Mouse (Mus musculus) neural tube, embryonic 11.5 days (tissue): Measurements from ENCODE around the gene Adra2c. TPM values are rescaled to one million over a fixed set of nuclear protein-coding genes. Genes with fewer than 3 reads are reported as not detected.

ENCODE experiments used
- ATAC-seq: fragments of 200-750 bp; cut with Nextera tagmentation; 2 replicates; pipeline ENCODE4 v1.8.0; 2017; ENCODE audit warnings: moderate number of reproducible peaks, mild to moderate bottlenecking, moderate TSS enrichment, moderate library complexity; ENCODE audit not compliant: insufficient read depth, low FRiP score, low TSS enrichment
- DNase-seq: peaks from one replicate; pipeline ENCODE4 v3.0.0-alpha.2; 2015; ENCODE audit warnings: low spot score
- H3K27ac ChIP-seq: fragments of 300-500 bp; sonication (generic); 2 replicates; pipeline ENCODE4 v1.5.1; 2014; ENCODE audit warnings: low read depth, mild to moderate bottlenecking, low read length
- H3K27me3 ChIP-seq: fragments of 300-500 bp; sonication (generic); 2 replicates; pipeline ENCODE4 v1.6.1; 2014; ENCODE audit warnings: mild to moderate bottlenecking, low read length, mixed read lengths; ENCODE audit not compliant: control insufficient read depth, insufficient read depth
- H3K36me3 ChIP-seq: fragments of 300-500 bp; sonication (generic); 2 replicates; pipeline ENCODE4 v1.6.1; 2014; ENCODE audit warnings: mild to moderate bottlenecking, low read length, moderate library complexity, mixed read lengths; ENCODE audit not compliant: control insufficient read depth, insufficient read depth
- H3K4me1 ChIP-seq: fragments of 300-500 bp; sonication (generic); 2 replicates; pipeline ENCODE4 v1.6.1; 2014; ENCODE audit warnings: low read length, mixed read lengths; ENCODE audit not compliant: control insufficient read depth, insufficient read depth
- H3K4me2 ChIP-seq: fragments of 300-500 bp; sonication (generic); 2 replicates; pipeline ENCODE4 v1.6.1; 2014; ENCODE audit warnings: low read depth, mild to moderate bottlenecking, moderate library complexity
- H3K4me3 ChIP-seq: fragments of 300-500 bp; sonication (generic); 2 replicates; pipeline ENCODE4 v1.5.1; 2014; ENCODE audit warnings: low read depth, low read length
- H3K9ac ChIP-seq: fragments of 300-500 bp; sonication (generic); 2 replicates; pipeline ENCODE4 v1.6.1; 2014; ENCODE audit warnings: mild to moderate bottlenecking, low read length
- H3K9me3 ChIP-seq: fragments of 300-500 bp; sonication (generic); 2 replicates; pipeline ENCODE4 v1.6.1; 2016; ENCODE audit warnings: low read length; ENCODE audit not compliant: control insufficient read depth
- WGBS: fragments of 180-500 bp; shearing (Covaris S2); extraction: QIAGEN DNeasy Blood & Tissue Kit; methylation state at CpG from one replicate; pipeline ENCODE4 v1.1.7; 2014; 5-methylcytosine and 5-hydroxymethylcytosine counted together
- polyA plus RNA-seq: library from polyadenylated mRNA; unstranded; fragments of >200 nt; fragmentation: Nextera tagmentation; extraction: Ambion mirVana; gene quantifications from 2 replicates; pipeline ENCODE4 v1.2.1, GENCODE M21; 2014

Gene Adra2c
- polyA plus RNA-seq, 1 experiment from 2014 or later: 0.28 TPM

- ATAC-seq (no peak), DNase-seq (no peak)
- no peaks in the 10 kb centered on the region for H3K9me3 ChIP-seq
- no peak overlapping the region for H3K4me2 ChIP-seq
- H3K27ac ChIP-seq: no peak overlapping the region
- no peaks in the 10 kb centered on the region for H3K36me3 ChIP-seq
- H3K27me3 ChIP-seq: 0 out of 2 replicates have a peak, but pooled peaks cover 5% of the 10 kb centered on the region
- 55% methylated on average over 3 of the region's 3 CpGs for WGBS
- no peaks in the 10 kb centered on the region for H3K4me1 ChIP-seq
- no peak overlapping the region for H3K9ac ChIP-seq
- H3K4me3 ChIP-seq: no peak overlapping the region
Observed at GRCm38 (mm10) chr5:35314629-35315028, 36.5 kb downstream of the Adra2c start.

DNA sequence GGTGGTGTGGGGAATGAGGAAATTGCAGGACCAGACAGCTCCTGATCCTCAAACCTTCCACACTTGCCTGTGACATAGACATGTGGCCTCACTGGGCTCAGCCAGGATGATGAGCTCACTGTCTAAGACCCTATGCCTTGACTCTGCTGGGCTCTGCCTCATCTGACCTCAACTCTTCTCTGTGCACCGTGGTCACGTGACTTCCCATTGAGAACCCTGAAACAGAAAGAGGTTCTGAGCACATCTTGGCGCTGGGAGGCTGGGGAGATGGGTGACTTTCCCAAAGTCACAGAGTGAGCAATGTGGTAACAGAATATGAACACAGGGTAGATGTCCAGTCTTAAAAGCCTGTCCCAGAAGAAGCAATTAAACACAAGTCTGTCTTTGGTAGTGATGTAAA lies 37.1 kb downstream of the Adra2c start:
- H3K9ac ChIP-seq: no peak overlapping the region
- no peak overlapping the region for H3K4me2 ChIP-seq
- no peak overlapping the region for H3K27ac ChIP-seq
- no peaks in the 10 kb centered on the region for H3K9me3 ChIP-seq
- H3K27me3 ChIP-seq: 0 out of 2 replicates have a peak, but pooled peaks cover 5% of the 10 kb centered on the region
- ATAC-seq (no peak), DNase-seq (no peak)
- H3K36me3 ChIP-seq: no peaks in the 10 kb centered on the region
- WGBS: 81% methylated on average over 3 of the region's 3 CpGs
- H3K4me1 ChIP-seq: no peaks in the 10 kb centered on the region
- H3K4me3 ChIP-seq: no peak overlapping the region

DNA sequence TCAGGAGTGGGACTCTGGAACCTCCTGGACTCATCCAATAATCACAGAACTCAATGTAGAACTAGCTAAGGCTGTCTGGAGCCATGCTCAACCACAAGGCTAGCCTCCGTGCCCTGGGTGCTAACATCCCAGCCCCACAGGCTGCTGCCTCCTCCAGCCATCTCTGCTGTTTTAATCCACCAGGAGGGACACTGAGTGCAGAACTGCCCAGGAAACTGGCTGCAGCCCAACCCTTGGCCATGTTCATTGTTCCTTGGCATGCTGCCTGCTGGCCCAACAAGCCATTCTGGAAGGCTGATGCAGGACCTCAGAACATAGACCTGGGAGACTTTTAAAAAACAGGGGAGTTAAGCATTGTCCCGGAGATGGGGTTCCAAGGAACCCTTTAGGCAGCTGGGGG lies 42.5 kb downstream of the Adra2c start:
- Histone ChIP-seq H3K27me3 (no peaks in the 10 kb centered on the region), H3K36me3 (no peaks in the 10 kb centered on the region), H3K27ac (no peak overlapping the region), H3K4me3 (no peak overlapping the region), H3K9ac (no peak overlapping the region), H3K4me2 (no peak overlapping the region), H3K4me1 (no peaks in the 10 kb centered on the region), H3K9me3 (no peaks in the 10 kb centered on the region)
- 90% methylated on average over 2 of the region's 2 CpGs for WGBS
- ATAC-seq (no peak), DNase-seq (no peak)

DNA sequence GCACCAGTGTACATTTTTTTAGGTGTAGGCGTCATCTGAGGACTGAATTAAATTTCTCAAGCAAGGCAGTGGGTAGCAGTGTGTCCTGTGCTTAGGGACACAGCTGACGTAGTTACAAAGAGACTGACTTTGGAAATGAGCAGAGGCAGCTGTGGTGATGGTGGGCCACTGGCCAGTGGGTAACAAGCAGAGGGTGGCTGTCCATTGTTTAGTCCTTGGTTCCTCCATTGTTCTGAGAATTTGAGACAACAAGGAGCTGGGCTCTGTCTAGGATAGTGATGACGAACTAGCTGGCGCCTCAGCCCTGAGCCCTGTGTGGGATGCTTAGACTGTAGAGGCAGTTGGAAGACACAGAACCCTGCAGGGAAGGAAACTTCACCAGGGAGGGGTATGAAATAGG lies 52.7 kb downstream of the Adra2c start:
- Histone ChIP-seq H3K9me3 (no peaks in the 10 kb centered on the region), H3K27ac (no peak overlapping the region), H3K27me3 (no peaks in the 10 kb centered on the region), H3K9ac (no peak overlapping the region), H3K4me2 (no peak overlapping the region), H3K36me3 (no peaks in the 10 kb centered on the region), H3K4me3 (no peak overlapping the region), H3K4me1 (no peaks in the 10 kb centered on the region)
- ATAC-seq: no peak
- DNase-seq: no peak
- WGBS: 63% methylated on average over 4 of the region's 4 CpGs

Other genes starting within 250 kb of the Adra2c start
- gene Hgfac, start 236.8 kb upstream of the Adra2c start, polyA plus RNA-seq: 0.25 and 0.30 TPM in 2 replicates
- gene Dok7, start 221.6 kb upstream of the Adra2c start, polyA plus RNA-seq: 0.37 and 1.1 TPM in 2 replicates
- gene Lrpap1, start 172.6 kb upstream of the Adra2c start, polyA plus RNA-seq: 94.1 and 101 TPM in 2 replicates
- gene Hmx1, start 110.8 kb downstream of the Adra2c start, polyA plus RNA-seq: 7.3 and 8.5 TPM in 2 replicates
- gene Cpz, start 247.4 kb downstream of the Adra2c start, polyA plus RNA-seq: 5.4 and 6.0 TPM in 2 replicates